Mouse (Mus musculus) limb, embryonic 11.5 days (tissue): Measurements from ENCODE around the gene Myzap. TPM values are rescaled to one million over a fixed set of nuclear protein-coding genes. Genes with fewer than 3 reads are reported as not detected.

Experiments
- ATAC-seq: fragments of 200-750 bp; cut with Nextera tagmentation; 2 replicates; pipeline ENCODE4 v1.8.0; 2017; ENCODE audit warnings: low read depth; ENCODE audit not compliant: insufficient number of reproducible peaks, low FRiP score, low TSS enrichment
- DNase-seq: peaks from one replicate; pipeline ENCODE4 v3.0.0-alpha.2; 2015; ENCODE audit warnings: low spot score
- H3K27ac ChIP-seq: fragments of 300-500 bp; sonication (generic); replicated peaks from 2 replicates; pipeline ENCODE4 v1.5.1; 2014; ENCODE audit warnings: low read depth, mild to moderate bottlenecking, low read length
- H3K27me3 ChIP-seq: fragments of 300-500 bp; sonication (generic); 2 replicates; pipeline ENCODE4 v1.6.1; 2014; ENCODE audit warnings: mild to moderate bottlenecking, low read length, mixed read lengths; ENCODE audit not compliant: control insufficient read depth, insufficient read depth
- H3K36me3 ChIP-seq: fragments of 300-500 bp; sonication (generic); 2 replicates; pipeline ENCODE4 v1.6.1; 2014; ENCODE audit warnings: mild to moderate bottlenecking, low read length, moderate library complexity, mixed read lengths; ENCODE audit not compliant: control insufficient read depth, insufficient read depth
- H3K4me1 ChIP-seq: fragments of 300-500 bp; sonication (generic); 2 replicates; pipeline ENCODE4 v1.6.1; 2014; ENCODE audit warnings: low read length, mixed read lengths; ENCODE audit not compliant: control insufficient read depth, insufficient read depth
- H3K4me2 ChIP-seq: fragments of 300-500 bp; sonication (generic); 2 replicates; pipeline ENCODE4 v1.6.1; 2014; ENCODE audit warnings: low read depth, mild to moderate bottlenecking, moderate library complexity; ENCODE audit not compliant: severe bottlenecking
- H3K4me3 ChIP-seq: fragments of 300-500 bp; sonication (generic); 2 replicates; pipeline ENCODE4 v1.5.1; 2014; ENCODE audit warnings: low read depth, low read length
- H3K9ac ChIP-seq: fragments of 300-500 bp; sonication (generic); 2 replicates; pipeline ENCODE4 v1.6.1; 2014; ENCODE audit warnings: mild to moderate bottlenecking, low read length
- H3K9me3 ChIP-seq: fragments of 300-500 bp; sonication (generic); 2 replicates; pipeline ENCODE4 v1.6.1; 2016; ENCODE audit warnings: low read length; ENCODE audit not compliant: control insufficient read depth
- WGBS: fragments of 180-500 bp; shearing (Covaris S2); extraction: QIAGEN DNeasy Blood & Tissue Kit; methylation state at CpG from one replicate; pipeline ENCODE4 v1.1.7; 2014; 5-methylcytosine and 5-hydroxymethylcytosine counted together
- polyA plus RNA-seq: library from polyadenylated mRNA; unstranded; fragments of >200 nt; fragmentation: Nextera tagmentation; extraction: Ambion mirVana; gene quantifications from 2 replicates; pipeline ENCODE4 v1.2.1, GENCODE M21; 2014

Myzap gene
- polyA plus RNA-seq, 1 experiment from 2014 or later = 8.0 TPM

DNA sequence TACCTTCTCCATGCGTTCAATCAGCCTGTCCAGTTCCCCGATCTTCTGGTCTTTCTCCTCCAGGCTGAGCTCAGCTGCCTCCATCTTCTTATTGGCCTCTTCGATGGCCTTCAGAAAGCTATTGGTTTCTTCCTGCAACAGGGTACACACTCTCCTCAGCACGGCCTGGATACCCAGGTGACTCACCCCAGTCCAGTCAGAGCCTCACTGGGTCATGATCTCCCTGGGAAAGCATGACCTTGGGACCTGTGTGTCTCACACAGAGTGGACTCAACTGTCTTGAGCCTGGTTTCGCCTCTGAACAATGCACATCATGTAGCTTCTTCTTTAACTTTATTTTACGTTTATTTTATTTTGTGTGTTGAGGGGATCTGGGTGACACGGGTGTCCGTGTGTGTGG is 42.0 kb downstream of the Myzap start:
- Histone ChIP-seq H3K9ac (no peak overlapping the region), H3K4me3 (no peak overlapping the region), H3K36me3 (no peaks in the 10 kb centered on the region), H3K27me3 (no peaks in the 10 kb centered on the region), H3K9me3 (no peaks in the 10 kb centered on the region), H3K27ac (no peak overlapping the region), H3K4me1 (no peaks in the 10 kb centered on the region), H3K4me2 (no peak overlapping the region)
- DNase-seq (no peak), ATAC-seq (no peak)
- WGBS = 89% methylated on average over 8 of the region's 8 CpGs

DNA sequence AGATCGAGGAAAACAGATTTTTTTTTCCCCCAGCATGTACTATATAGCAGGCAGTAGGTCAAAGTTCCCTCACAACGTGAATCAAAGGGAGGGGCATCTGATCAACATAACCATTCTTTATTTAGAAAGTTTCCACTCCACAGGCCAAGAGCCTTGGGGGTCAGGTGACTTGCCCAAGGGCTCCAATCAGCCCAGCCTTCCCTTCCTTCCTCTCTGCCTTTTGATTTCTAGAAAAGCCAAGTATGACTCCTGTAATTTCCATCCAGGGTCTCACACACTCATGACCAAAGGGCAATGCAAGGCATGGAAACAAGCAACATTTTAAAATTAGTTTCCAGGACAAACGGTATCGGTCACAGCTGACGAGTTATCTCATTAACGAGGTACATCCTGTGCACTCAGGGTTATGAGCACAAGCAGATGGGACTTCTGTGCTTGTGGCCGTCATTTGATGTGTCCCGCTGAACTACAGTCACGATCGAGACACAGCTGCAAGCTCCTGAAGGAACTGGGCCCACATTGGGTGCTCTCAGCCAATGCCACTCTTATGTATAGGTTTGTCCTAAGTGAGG is 44.4 kb downstream of the Myzap start:
- Histone ChIP-seq H3K4me3 (no peak overlapping the region), H3K27ac (no peak overlapping the region), H3K4me1 (no peaks in the 10 kb centered on the region), H3K9ac (no peak overlapping the region), H3K27me3 (no peaks in the 10 kb centered on the region), H3K36me3 (no peaks in the 10 kb centered on the region), H3K9me3 (no peaks in the 10 kb centered on the region), H3K4me2 (no peak overlapping the region)
- ATAC-seq = no peak
- no peak for DNase-seq
- WGBS = 77% methylated on average over 10 of the region's 10 CpGs

DNA sequence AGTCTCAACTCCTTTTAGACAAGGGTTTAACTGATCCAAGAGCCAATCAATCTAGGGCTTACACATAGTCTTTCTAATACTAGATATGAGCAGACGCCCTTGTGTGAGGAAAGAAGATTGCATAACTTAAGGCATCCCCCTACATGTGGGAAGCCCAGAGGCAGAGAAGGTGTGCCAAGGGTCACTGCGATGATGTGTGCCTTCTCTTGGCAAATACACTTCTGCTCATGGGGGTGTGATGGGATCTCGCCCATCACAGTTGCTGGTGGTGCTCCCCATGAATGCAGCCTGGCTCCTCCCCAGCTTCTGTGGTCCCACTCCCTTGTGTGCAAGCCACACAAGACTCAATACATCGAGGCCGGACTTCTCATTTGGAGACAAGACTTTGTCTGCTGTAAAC is 47.3 kb downstream of the Myzap start:
- no peaks in the 10 kb centered on the region for H3K9me3 ChIP-seq
- no peaks in the 10 kb centered on the region for H3K27me3 ChIP-seq
- no peaks in the 10 kb centered on the region for H3K36me3 ChIP-seq
- H3K9ac ChIP-seq = no peak overlapping the region
- no peak overlapping the region for H3K27ac ChIP-seq
- WGBS = 85% methylated on average over 5 of the region's 5 CpGs
- no peak overlapping the region for H3K4me3 ChIP-seq
- no peaks in the 10 kb centered on the region; the same call in 1 of the 2 replicates for H3K4me1 ChIP-seq
- ATAC-seq = no peak
- H3K4me2 ChIP-seq = no peak overlapping the region
- no peak for DNase-seq

DNA sequence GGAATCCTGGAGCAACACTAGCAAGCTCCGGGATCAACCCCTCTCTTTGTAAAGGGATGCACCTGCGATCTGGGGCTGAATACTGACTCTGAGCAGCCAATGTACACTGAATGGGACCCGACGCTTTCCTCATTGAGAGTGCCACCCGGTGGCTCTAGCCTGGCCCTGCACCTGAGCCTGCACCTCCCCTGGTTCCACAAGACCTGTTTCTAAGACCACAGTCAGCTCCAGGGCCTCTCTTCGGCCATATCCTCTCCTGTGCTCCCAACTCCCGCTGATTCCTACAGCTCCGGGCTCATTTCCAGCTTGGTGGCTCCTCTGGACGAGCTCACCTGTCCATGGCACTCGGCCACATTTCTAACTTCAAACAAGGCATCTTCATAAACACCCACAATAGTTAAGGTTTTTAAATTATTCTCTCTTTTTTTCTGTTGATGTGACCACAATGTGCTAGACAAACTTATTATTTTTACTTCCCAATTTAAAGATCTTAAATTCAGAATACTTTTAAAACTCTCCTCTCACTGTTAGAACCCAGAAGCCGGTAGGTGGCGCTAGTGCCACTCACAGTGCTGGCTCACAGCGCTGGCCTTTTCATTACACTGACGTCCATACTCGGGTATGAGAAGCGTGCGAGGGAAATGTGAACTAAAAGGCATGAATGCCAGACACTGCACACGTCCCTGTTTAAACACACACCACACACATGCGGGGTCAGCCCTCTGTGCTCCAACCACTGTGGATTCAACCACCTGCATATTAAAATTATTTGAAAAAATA is 48.5 kb downstream of the Myzap start:
- DNase-seq (peak; percentile 90), ATAC-seq (peak; percentile 70)
- Histone ChIP-seq H3K36me3 (no peaks in the 10 kb centered on the region), H3K27me3 (no peaks in the 10 kb centered on the region), H3K4me3 (no peak overlapping the region), H3K9ac (no peak overlapping the region), H3K9me3 (no peaks in the 10 kb centered on the region), H3K27ac (no peak overlapping the region), H3K4me2 (no peak overlapping the region), H3K4me1 (no peaks in the 10 kb centered on the region; the same call in 1 of the 2 replicates)
- WGBS = 21% methylated on average over 19 of the region's 19 CpGs

DNA sequence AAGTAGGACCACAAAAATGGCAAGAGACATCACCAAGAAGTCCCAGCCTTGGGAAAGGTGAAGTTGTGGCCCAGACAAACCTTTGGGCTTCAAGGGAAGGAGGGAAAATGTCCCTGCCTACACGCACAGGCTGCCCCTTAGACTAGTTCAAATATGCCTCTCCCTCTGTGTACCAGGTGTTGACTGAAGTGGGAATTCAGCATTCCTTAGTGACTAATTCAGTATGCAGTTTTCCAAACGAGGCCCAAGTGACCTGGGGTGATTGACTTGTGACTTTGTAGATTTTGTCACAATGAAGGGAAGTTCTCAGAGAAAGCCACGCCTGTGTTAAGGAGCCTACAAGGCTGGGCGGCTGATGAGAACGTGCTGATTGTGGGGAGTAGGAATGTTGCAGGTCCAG is 49.9 kb downstream of the Myzap start:
- ATAC-seq (no peak), DNase-seq (no peak)
- WGBS = 65% methylated on average over 5 of the region's 5 CpGs
- no peak overlapping the region for H3K27ac ChIP-seq
- H3K4me1 ChIP-seq = no peaks in the 10 kb centered on the region; the same call in 1 of the 2 replicates
- no peak overlapping the region for H3K4me2 ChIP-seq
- H3K9ac ChIP-seq = no peak overlapping the region
- no peak overlapping the region for H3K4me3 ChIP-seq
- no peaks in the 10 kb centered on the region for H3K9me3 ChIP-seq
- no peaks in the 10 kb centered on the region for H3K36me3 ChIP-seq
- H3K27me3 ChIP-seq = no peaks in the 10 kb centered on the region

DNA sequence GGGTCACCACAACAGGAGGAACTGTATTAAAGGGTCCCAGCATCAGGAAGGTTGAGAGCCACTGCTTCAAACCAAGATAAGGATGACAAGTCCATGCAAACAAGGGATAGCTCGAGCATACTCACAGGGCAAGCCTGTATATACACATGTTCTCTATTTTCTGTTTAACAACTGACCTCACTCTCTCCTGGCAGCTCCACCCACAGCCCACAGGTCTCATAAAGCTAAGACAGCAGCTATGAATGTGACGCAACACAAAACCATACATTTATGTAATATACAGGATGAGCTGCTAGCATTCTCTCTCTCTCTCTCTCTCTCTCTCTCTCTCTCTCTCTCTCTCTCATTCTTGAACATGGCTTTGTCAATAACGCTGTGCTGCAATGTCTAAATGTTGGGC is 51.4 kb downstream of the Myzap start:
- no peaks in the 10 kb centered on the region for H3K9me3 ChIP-seq
- H3K27me3 ChIP-seq = no peaks in the 10 kb centered on the region
- no peak overlapping the region for H3K9ac ChIP-seq
- no peak overlapping the region for H3K4me2 ChIP-seq
- ATAC-seq (no peak), DNase-seq (no peak)
- no peak overlapping the region for H3K4me3 ChIP-seq
- 70% methylated on average over 3 of the region's 3 CpGs for WGBS
- H3K27ac ChIP-seq = no peak overlapping the region
- no peaks in the 10 kb centered on the region for H3K36me3 ChIP-seq
- no peaks in the 10 kb centered on the region; the same call in 1 of the 2 replicates for H3K4me1 ChIP-seq

DNA sequence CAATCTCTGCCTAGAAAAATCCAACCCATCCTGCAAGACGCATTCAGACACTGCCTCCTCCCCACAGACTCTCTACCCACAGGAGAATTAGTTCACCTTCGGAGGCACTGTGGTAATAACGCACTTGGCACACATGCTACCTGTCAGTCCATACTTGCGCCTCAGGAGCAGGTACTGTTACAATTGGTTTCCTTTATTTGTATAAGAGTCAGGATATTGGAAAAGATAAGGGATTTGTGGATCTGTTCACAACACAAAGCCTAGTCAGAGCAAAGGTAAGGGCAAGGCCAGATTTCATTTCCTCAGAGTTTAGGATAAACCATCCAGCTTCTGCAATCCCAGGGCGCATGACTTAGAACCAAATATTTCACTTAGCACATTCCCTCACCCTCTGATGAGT is 56.4 kb downstream of the Myzap start:
- ATAC-seq (no peak), DNase-seq (no peak)
- 92% methylated on average over 5 of the region's 5 CpGs for WGBS
- Histone ChIP-seq H3K4me2 (no peak overlapping the region), H3K4me1 (no peaks in the 10 kb centered on the region; the same call in 1 of the 2 replicates), H3K9ac (no peak overlapping the region), H3K36me3 (no peaks in the 10 kb centered on the region), H3K9me3 (no peaks in the 10 kb centered on the region), H3K27me3 (no peaks in the 10 kb centered on the region), H3K4me3 (no peak overlapping the region), H3K27ac (no peak overlapping the region)

DNA sequence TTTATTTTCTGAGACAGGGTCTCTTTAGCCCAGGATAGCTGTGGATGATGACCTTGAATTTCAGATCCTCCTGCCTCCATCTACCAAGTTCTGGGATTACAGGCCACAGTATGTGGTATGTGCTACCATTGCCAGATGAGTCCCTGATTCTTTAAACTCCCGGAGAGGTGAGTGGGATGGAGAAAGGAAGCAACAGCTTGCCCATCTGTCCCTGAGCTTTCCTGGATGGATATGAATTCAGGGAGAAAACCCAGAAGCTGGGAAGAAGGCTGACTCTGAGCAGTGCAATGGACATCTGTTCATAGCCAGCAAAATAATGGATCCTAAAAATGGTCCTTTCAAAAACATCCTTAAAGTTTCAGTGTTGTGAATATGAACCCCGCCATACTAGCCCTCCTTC is 57.1 kb downstream of the Myzap start:
- no peaks in the 10 kb centered on the region for H3K27me3 ChIP-seq
- no peaks in the 10 kb centered on the region for H3K9me3 ChIP-seq
- DNase-seq (no peak), ATAC-seq (no peak)
- H3K4me3 ChIP-seq = no peak overlapping the region
- H3K27ac ChIP-seq = no peak overlapping the region
- no peak overlapping the region for H3K9ac ChIP-seq
- no peak overlapping the region for H3K4me2 ChIP-seq
- H3K4me1 ChIP-seq = no peaks in the 10 kb centered on the region
- H3K36me3 ChIP-seq = no peaks in the 10 kb centered on the region
- WGBS = 81% methylated on average over 2 of the region's 2 CpGs
